Mouse (Mus musculus): Measurements from ENCODE around the gene Ric8a.

DNA sequence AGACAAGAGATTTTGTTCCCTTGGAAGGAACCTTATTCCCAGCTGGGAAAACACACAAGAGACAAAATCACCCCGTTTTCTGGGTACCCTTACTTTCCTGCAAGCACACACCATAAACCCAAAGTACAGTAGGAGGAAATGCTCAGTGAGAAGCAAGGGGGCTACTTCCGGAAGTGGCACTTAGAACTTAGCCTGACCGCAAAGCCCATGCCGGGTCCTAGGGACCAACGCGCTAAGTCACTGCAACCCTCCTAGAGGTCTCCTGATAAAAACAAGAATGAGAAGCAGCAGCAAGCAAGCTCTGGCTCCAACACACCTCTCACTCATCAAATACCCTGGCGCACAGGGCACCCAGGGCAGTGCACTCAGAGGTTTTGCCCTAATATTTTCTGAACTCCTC is 22.6 kb downstream of the Ric8a start:
- TF ChIP-seq POLR2A (IDR thresholded peaks at IDR 0.05; ENCODE audit: low read depth, low read length) (no peak), CTCF (conservative IDR thresholded peaks at IDR 0.05; ENCODE audit: insufficient read depth, insufficient read length, low read depth, low read length) (no peak)
